8 mouse cellular contexts compared by ENCODE assay signal in the genomic region with DNA sequence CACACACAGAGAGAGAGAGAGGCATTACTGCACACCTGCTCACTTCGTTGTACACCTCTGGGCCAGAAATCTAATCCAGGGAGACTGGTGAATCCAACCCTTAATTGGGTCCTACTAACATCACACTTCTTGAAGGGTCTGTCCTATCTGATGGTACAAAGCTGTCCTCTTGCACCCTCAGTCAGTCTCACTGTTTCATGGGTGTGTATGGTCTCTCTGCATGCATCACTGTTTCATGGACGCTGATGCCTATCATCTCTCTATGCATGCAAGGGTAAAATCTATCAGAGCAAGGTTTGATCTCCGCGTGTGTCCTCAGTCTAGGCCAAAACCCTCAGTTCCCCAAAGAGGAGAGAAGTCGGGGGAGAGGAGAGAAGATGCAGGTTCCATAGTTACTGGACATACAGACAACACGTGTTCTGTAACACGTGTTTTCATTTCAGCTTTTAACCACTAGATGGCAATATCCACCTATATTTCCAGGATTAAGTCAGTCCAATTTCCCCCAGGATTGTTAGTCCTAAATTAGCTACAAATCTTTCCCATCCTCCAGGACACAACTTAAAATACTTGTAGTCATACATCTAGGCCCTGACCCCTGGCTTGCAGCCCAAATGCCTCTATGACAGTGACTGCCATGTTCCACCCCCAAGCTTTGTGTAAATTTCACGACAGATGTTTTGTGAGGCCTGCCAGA. TPM values are rescaled to one million over a fixed set of nuclear protein-coding genes. Genes with fewer than 3 reads are reported as not detected.
DNase-seq lines count a peak whose midpoint lies in the region; ATAC-seq lines count a peak whose summit lies in the region.
"Had no signal": no experiment of that assay in that cellular context is flagged by ENCODE, and none has a peak within 500 bp of the region (broad histone marks: within the 10 kb centered on the region; RNA-seq: fewer than 3 reads in every experiment).

No protein-coding gene starts in this region.

- H3K4me2 ChIP-seq in midbrain, embryonic 15.5 days = peak overlapping the region; percentile 28; the same call in 1 of the 2 replicates
- H3K4me2 ChIP-seq: heart, embryonic 13.5 days had no signal

- peak overlapping the region; percentile 22 for H3K9ac ChIP-seq in midbrain, embryonic 15.5 days
- H3K9ac ChIP-seq: heart, embryonic 13.5 days had no signal

- no peaks in the 10 kb centered on the region for H3K9me3 ChIP-seq in midbrain, embryonic 15.5 days
- H3K9me3 ChIP-seq: heart, embryonic 13.5 days had no signal

- H3K27me3 ChIP-seq in midbrain, embryonic 15.5 days (replicated peaks) = no peaks in the 10 kb centered on the region
- H3K27me3 ChIP-seq: heart, embryonic 13.5 days had no signal

- peak overlapping the region; percentile 42; the same call in 1 of the 2 replicates for H3K27ac ChIP-seq in midbrain, embryonic 15.5 days
- H3K27ac ChIP-seq: heart, embryonic 13.5 days had no signal

- no peak; the same call in 1 of the 2 replicates for ATAC-seq in midbrain, embryonic 15.5 days (replicated peaks)

- no peaks in the 10 kb centered on the region for H3K36me3 ChIP-seq in midbrain, embryonic 15.5 days (replicated peaks)
- H3K36me3 ChIP-seq: heart, embryonic 13.5 days had no signal

- WGBS in midbrain, embryonic 15.5 days = 28% methylated on average over 8 of the region's 8 CpGs

- H3K4me3 ChIP-seq in midbrain, embryonic 15.5 days = no peak overlapping the region
- H3K4me3 ChIP-seq: heart, embryonic 13.5 days had no signal

- peaks cover 3% of the 10 kb centered on the region; the same call in 1 of the 2 replicates for H3K4me1 ChIP-seq in midbrain, embryonic 15.5 days
- H3K4me1 ChIP-seq: heart, embryonic 13.5 days had no signal

- intact Hi-C loops in heart, postnatal 10 days (cut with DNase I) = loop anchor here (1.0 to 2.0 kb wide), 2 partner anchors 77 to 183 kb away; no protein-coding TSS in a partner anchor

- DNase-seq in thymus, postnatal 0 days (ENCODE audit: low spot score) = peak; percentile 48
- no peak for DNase-seq in thymus, postnatal 25 days
- DNase-seq in cerebellum, adult 9-10 months = peak; percentile 70
- peak; percentile 69 to 71 for DNase-seq in heart, postnatal 10 days
- DNase-seq in layer of hippocampus, postnatal 10 days (ENCODE audit: low spot score in 2 of 2) = peak; percentile 24 to 40
- DNase-seq in testis, postnatal 10 days (ENCODE audit: low spot score) = peak; percentile 50

RNA-seq across cellular contexts. Expression of gene Ccl9, which starts 22.2 kb away (rescaled TPM):
- polyA plus RNA-seq in thymus, postnatal 0 days (2015; fragmentation: Nextera tagmentation; extraction: Ambion mirVana) = 7.5 and 8.4 TPM in 2 replicates
- 1 to 10 TPM; 2.9 to 5.3 TPM for total RNA-seq in heart, postnatal 10 days (2021)
- total RNA-seq in layer of hippocampus, postnatal 10 days (2021) = 1 to 10 TPM; 1.9 to 3.0 TPM
- 1.6 and 2.2 TPM in 2 replicates for polyA plus RNA-seq in midbrain, embryonic 15.5 days (2015; fragmentation: Nextera tagmentation; extraction: Ambion mirVana)

RNA-seq across cellular contexts. Expression of gene Ccl5, which starts 25.9 kb away (rescaled TPM):
- 44.9 and 47.3 TPM in 2 replicates for polyA plus RNA-seq in thymus, postnatal 0 days (2015; fragmentation: Nextera tagmentation; extraction: Ambion mirVana)
- not detected for total RNA-seq in heart, postnatal 10 days (2021)
- not detected for total RNA-seq in layer of hippocampus, postnatal 10 days (2021)
- 0.89 TPM in 1 of 2 replicates, not detected in the other for polyA plus RNA-seq in midbrain, embryonic 15.5 days (2015; fragmentation: Nextera tagmentation; extraction: Ambion mirVana)

RNA-seq across cellular contexts. Expression of gene Heatr9, which starts 34.3 kb away (rescaled TPM):
- polyA plus RNA-seq in thymus, postnatal 0 days (2015; fragmentation: Nextera tagmentation; extraction: Ambion mirVana) = not detected in 2 replicates
- total RNA-seq in heart, postnatal 10 days (2021) = not detected
- total RNA-seq in layer of hippocampus, postnatal 10 days (2021) = not detected
- polyA plus RNA-seq in midbrain, embryonic 15.5 days (2015; fragmentation: Nextera tagmentation; extraction: Ambion mirVana) = not detected in 2 replicates
- polyA plus RNA-seq: heart, embryonic 13.5 days had no signal

RNA-seq across cellular contexts. Expression of gene Ccl6, which starts 36.7 kb away (rescaled TPM):
- polyA plus RNA-seq in thymus, postnatal 0 days (2015; fragmentation: Nextera tagmentation; extraction: Ambion mirVana) = 12.1 and 13.7 TPM in 2 replicates
- 1 to 10 TPM; 3.0 to 4.5 TPM for total RNA-seq in heart, postnatal 10 days (2021)
- total RNA-seq in layer of hippocampus, postnatal 10 days (2021) = 1 to 10 TPM; 1.1 to 1.7 TPM
- 2.1 and 3.5 TPM in 2 replicates for polyA plus RNA-seq in midbrain, embryonic 15.5 days (2015; fragmentation: Nextera tagmentation; extraction: Ambion mirVana)
